Mouse (Mus musculus): ENCODE results near the gene Xpa.
"Not testable (repeated sequence)": the region's sequence is repeated elsewhere in the genome, so short reads cannot be mapped to it uniquely, and the experiment has no call there.

Gene Xpa

DNA sequence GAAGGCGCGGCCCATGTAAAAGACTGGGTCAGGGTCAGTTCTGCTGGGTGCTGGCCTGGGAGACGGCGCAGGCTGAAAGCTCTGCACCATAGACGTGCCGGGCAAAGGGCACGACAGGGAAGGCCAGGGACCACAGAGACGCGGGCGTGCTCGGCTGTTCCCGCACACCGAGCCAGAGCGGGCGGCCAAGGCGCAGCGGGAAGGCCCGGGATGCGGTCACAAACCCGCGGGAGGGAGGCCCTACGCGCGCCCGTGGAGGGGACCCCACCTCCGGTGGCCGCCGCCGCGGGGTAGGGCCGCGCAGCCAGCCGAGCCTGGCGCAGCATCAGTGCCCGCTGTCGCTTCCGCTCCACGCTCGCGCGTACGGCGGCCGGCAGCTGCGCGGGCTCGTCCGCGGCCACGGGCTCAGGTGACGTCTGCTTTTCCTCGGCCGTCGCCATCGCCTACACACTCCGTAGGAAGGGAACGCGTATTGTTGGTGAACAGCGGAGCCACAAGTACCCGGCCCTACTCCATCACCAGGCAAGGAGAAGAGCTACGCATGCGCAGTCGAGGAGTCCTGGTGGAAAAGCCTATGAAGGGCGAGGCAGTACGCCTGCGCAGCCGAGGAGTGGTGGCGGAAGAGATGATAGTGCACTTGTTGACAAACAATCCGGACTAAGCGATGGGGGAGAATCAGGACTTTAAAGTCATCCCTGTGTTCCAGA is at the start of gene Xpa:
Gene Xpa, minus strand, starts transcription at position 531 of the 707 bp plus-strand sequence.
- DNase-seq = peak; percentile 85 to 89

GRCm38 (mm10) chr4:46235871-46236270 is 39.8 kb upstream of the Xpa start:
- DNase-seq = no peak

GRCm38 (mm10) chr4:46234739-46235138 is 38.6 kb upstream of the Xpa start:
- no peak for DNase-seq

DNA sequence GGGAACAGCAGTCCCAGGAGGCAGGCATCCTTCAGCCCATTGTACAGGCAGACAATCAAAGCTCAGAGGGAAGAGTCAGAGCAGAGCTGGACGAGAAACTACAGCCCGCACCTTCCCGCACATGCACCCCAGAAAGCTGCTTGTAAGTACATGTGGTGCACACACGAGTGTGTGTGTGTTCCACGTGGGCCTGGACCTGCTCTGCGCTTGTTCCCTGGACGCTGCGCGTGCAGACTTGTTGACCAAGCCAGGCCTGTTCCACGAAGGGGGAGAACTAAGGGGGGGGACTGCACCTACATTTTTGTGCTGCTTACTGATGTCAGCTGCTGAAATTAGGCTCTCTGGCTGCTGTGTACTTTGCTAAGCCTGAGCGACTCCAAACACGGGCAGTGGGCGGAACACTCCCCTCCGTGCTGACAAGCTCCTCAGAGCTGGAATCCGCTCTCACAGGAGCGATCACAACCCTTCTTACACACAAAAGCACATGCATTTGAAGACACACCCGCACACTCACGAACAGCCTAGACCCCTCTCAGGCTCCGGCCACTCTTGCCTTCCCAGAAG is 30.9 kb upstream of the Xpa start:
- no peak for DNase-seq

GRCm38 (mm10) chr4:46221090-46221489 is 25.0 kb upstream of the Xpa start:
- DNase-seq = no peak

GRCm38 (mm10) chr4:46202562-46203126 is 6.5 kb upstream of the Xpa start:
- no peak for DNase-seq

- peak in 1 of 2 experiments; percentile 47 for DNase-seq
Observed at GRCm38 (mm10) chr4:46201834-46202561, 5.9 kb upstream of the Xpa start.

- DNase-seq = no peak
Observed at GRCm38 (mm10) chr4:46198064-46198463, 2.0 kb upstream of the Xpa start.

GRCm38 (mm10) chr4:46196513-46196912 is 402 bp upstream of the Xpa start:
- no peak for DNase-seq

DNA sequence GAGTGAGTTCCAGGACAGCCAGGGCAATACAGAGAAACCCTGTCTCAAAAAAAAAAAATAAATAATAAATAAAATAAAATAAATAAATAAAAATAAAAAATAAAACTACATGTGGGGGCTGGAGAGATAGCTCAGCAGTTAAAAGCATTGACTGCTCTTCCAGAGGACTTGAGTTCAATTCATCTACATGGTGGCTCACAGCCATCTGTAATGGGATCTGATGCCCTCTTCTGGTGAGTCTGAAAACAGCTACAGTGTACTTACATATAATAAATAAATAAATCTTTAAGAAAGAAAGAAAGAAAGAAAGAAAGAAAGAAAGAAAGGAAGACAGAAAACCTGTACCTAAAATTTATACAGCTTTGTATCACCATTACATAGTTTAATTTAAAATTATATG is 4.1 kb downstream of the Xpa start:
- DNase-seq = not testable (repeated sequence)

DNA sequence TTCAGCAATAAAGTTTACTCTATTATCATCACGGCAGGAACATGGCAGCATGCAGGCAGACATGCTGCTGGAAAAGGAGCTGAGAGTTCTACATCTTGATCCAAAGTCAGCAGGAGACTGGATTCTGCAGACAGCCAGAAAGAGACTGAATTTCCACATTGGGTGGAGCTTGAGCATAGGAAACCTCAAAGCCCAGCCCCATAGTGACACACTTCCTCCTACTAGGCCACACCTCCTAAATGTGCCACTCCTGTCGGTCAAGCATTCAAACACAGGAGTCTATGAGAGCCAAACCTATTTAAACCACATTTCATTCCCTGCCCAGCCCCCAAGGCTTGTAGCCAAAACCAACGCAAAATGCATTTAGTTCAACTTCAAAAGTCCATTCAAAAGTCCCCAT is 9.6 kb downstream of the Xpa start:
- DNase-seq = no peak

DNA sequence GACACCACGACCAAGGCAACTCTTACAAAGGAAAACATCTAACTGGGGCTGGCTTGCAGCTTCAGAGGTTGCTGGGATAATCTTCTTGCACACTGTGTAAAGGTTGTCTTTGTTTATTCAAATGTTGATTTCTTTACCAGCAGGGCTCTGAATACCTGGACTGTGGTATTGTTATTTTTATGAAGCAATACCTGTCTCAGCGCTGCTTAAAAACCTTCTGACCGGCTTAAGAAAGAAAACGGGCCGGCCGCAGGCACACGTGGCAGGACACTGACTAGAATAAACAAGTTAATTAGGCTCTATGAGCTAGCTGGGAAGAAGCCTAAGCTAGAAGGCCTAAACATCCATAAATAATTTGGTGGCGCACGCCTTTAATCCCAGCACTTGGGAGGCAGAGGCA is 10.2 kb downstream of the Xpa start:
- no peak for DNase-seq

DNA sequence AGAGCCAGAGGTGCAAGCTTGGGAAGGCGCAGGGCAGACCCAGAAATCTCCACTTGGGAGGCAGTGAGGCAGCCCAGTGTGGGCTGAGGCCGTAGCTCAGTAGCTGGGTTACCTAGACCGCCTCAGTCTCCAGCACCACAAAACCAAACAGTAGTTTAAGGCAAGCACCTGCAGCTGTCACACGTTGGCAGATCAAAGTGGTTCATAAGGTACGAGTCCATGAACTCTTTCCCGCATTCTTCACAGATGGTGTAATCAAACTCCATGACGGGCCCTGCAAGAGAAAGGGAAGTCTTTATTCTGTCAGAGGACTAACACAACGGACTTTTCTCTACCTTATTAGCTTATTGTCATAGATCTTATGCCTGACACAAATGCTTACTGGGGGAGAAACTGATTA is 10.7 kb downstream of the Xpa start:
- no peak for DNase-seq

DNA sequence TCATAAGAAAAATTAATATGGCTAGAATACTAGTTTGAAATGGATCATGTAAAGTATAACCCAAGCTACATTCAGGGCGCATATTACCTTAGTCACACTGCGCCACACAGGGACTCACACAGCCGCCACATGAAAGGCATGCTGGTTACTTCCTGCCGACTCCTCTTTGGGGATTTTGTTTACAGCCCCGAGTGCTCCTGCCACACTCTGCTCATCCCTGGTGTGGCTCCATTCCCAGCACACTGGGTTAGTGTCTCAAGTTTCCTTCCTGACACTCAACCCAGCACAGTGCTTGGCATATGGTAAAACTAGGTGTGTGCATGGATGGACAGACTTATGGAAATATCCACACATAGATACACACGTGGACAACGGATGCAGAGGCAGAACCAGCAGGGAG is 13.9 kb downstream of the Xpa start:
- DNase-seq = no peak

- DNase-seq = no peak
Observed at GRCm38 (mm10) chr4:46181168-46181567, 14.9 kb downstream of the Xpa start.

DNA sequence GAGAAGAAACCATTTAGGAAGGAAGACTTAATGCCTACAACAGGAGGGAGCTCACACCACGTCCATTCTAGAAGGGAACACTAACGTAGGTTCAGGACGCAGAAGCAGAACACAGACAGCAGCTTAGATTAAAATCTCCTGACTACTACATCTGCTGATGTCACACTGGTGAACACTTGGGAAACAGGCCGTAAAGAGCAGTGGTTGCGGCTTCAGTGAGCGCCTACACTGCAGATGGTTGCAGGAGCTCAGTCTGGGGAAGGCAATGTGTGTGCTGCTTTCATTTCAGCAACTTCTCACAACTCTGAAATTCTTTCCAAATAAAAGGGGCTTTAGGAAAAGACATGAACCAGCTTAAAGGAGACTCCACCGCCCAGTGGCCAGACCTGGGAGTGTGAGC is 18.6 kb downstream of the Xpa start:
- no peak for DNase-seq

- DNase-seq = no peak
Observed at GRCm38 (mm10) chr4:46177018-46177417, 19.1 kb downstream of the Xpa start.

DNA sequence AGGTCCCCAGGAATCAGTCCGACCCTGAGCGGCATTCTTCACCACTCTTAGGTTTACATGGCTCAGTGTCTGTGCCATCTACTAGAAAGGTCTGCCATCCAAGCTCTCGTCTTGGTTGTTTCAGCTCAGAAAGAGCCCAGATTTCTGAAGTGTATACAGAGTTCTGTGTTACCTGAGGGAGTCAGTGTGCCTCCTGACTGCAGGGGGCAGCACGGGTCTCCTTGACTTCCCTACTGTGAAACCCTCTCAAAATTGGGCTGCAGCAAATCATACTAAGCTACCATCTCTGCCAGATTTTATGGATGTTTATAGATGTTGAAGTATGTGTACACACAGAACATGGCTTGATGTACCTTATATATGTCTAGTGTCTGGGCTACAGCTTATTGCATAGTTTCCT is 19.8 kb downstream of the Xpa start:
- no peak for DNase-seq

- no peak for DNase-seq
Observed at GRCm38 (mm10) chr4:46171761-46172160, 24.4 kb downstream of the Xpa start.

GRCm38 (mm10) chr4:46165831-46166230 is 30.3 kb downstream of the Xpa start:
- DNase-seq = no peak

DNA sequence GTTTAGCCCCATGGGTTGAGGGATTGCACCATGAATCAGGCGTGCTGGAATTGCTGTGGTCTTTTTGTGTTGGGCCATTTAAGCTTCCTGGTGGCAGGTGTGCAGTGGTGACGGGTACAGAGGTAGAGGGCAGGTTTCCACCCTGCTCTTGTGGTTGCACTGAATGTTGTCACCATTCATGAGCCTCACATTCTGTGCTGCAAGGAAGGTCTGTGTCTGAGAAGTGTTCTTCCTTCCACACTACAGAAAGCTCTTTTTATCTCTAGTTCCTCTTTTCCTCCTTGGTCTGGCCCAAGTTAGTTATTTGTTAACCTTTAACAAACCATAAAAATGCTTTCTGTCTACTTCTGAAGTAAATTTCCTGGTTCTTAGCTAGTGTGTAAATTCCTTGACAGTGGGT is 32.1 kb downstream of the Xpa start:
- no peak for DNase-seq

DNA sequence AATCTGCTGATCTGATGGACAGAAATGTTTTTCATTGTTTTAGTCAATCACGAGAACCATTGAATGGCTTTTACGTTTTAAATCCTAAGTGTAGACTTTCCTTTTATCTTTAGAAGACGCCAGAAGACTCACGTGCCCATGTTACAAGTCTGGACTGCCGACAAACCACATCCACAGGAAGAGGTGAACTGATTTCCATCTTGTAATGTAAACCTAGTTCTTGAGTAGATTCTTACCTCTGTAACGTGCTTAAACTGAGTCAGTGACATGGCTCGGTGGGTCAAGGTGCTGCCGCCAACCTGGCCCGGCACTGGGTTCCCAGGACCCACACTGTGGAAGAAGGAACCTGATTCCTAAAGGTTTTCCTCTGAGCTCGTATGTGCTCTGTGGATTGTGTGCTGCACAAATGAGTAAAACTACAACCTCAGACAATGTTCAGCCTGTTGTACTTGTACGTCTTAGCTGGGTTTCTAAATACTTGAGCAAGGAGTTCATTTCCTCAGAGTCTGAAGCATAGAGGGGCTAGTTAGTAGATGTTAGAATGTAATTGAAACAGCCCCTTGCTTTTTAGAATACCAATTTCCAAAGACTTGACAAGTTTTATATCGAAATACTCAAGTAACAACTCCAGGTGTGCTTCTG is 44.1 kb downstream of the Xpa start:
- DNase-seq = no peak

GRCm38 (mm10) chr4:46146881-46147280 is 49.2 kb downstream of the Xpa start:
- DNase-seq = no peak
